In genomic region chr12:55805035-55805434, GRCm38 (mm10) we compare ENCODE assay signal across 16 mouse cellular contexts. TPM values are rescaled to one million over a fixed set of nuclear protein-coding genes. Genes with fewer than 3 reads are reported as not detected.
A peak's percentile ranks its signal among the peaks of the same experiment; 100 is the strongest.
DNase-seq lines count a peak whose midpoint lies in the region; ATAC-seq and TF ChIP-seq lines count a peak whose summit lies in the region.
"Had no signal": no experiment of that assay in that cellular context is flagged by ENCODE, and none has a peak within 500 bp of the region (broad histone marks: within the 10 kb centered on the region; RNA-seq: fewer than 3 reads in every experiment).

No protein-coding gene starts in this region.

- H3K9me3 ChIP-seq in heart, embryonic 11.5 days (replicated peaks; ENCODE audit: control insufficient read depth, low read length) = no peaks in the 10 kb centered on the region
- no peaks in the 10 kb centered on the region for H3K9me3 ChIP-seq in heart, embryonic 10.5 days
- H3K9me3 ChIP-seq in intestine, postnatal 0 days (ENCODE audit: control insufficient read depth) = no peaks in the 10 kb centered on the region
- H3K9me3 ChIP-seq: embryonic facial prominence, embryonic 13.5 days; liver, embryonic 15.5 days; stomach, embryonic 15.5 days had no signal

- 0 out of 2 replicates have a peak overlapping the region, but pooled peaks have one; percentile 15 for H3K27ac ChIP-seq in heart, embryonic 11.5 days (ENCODE audit: low read depth, low read length)
- H3K27ac ChIP-seq in heart, embryonic 10.5 days = no peak overlapping the region
- peak overlapping the region; percentile 2 for H3K27ac ChIP-seq in layer of hippocampus, adult 2 months
- no peak overlapping the region for H3K27ac ChIP-seq in intestine, postnatal 0 days (ENCODE audit: low read depth, low read length)
- H3K27ac ChIP-seq: embryonic facial prominence, embryonic 13.5 days; liver, embryonic 15.5 days; stomach, embryonic 15.5 days had no signal

- H3K9ac ChIP-seq in heart, embryonic 11.5 days (ENCODE audit: low read depth, low read length) = 0 out of 2 replicates have a peak overlapping the region, but pooled peaks have one; percentile 43
- no peak overlapping the region for H3K9ac ChIP-seq in intestine, postnatal 0 days (ENCODE audit: low read depth, low read length)
- H3K9ac ChIP-seq: embryonic facial prominence, embryonic 13.5 days; liver, embryonic 15.5 days; stomach, embryonic 15.5 days had no signal

- ATAC-seq in heart, embryonic 11.5 days (replicated peaks; ENCODE audit: insufficient number of reproducible peaks, low FRiP score, low TSS enrichment) = no peak
- no peak for ATAC-seq in intestine, postnatal 0 days

- 51% methylated on average over 3 of the region's 3 CpGs for WGBS in heart, embryonic 11.5 days (ENCODE audit: insufficient replicate concordance)
- WGBS in heart, embryonic 10.5 days = 60% methylated on average over 3 of the region's 3 CpGs
- WGBS in intestine, postnatal 0 days = 48% methylated on average over 3 of the region's 3 CpGs

- H3K4me3 ChIP-seq in heart, embryonic 11.5 days (ENCODE audit: low read depth, low read length) = no peak overlapping the region
- H3K4me3 ChIP-seq in heart, embryonic 10.5 days = no peak overlapping the region
- H3K4me3 ChIP-seq in layer of hippocampus, adult 2 months = no peak overlapping the region
- H3K4me3 ChIP-seq in intestine, postnatal 0 days (ENCODE audit: low read depth, low read length) = no peak overlapping the region
- H3K4me3 ChIP-seq: embryonic facial prominence, embryonic 13.5 days; liver, embryonic 15.5 days; stomach, embryonic 15.5 days had no signal

- H3K36me3 ChIP-seq in heart, embryonic 11.5 days (ENCODE audit: control insufficient read depth, insufficient read depth, low read length) = no peaks in the 10 kb centered on the region
- H3K36me3 ChIP-seq in heart, embryonic 10.5 days = no peaks in the 10 kb centered on the region
- no peaks in the 10 kb centered on the region for H3K36me3 ChIP-seq in intestine, postnatal 0 days (ENCODE audit: control insufficient read depth, insufficient read depth)
- H3K36me3 ChIP-seq: embryonic facial prominence, embryonic 13.5 days; liver, embryonic 15.5 days; stomach, embryonic 15.5 days had no signal

- H3K27me3 ChIP-seq in heart, embryonic 11.5 days (ENCODE audit: control insufficient read depth, insufficient read depth, low read length) = no peaks in the 10 kb centered on the region
- H3K27me3 ChIP-seq in heart, embryonic 10.5 days (ENCODE audit: insufficient read depth, poor library complexity, severe bottlenecking) = no peaks in the 10 kb centered on the region
- H3K27me3 ChIP-seq in intestine, postnatal 0 days (replicated peaks; ENCODE audit: control insufficient read depth, insufficient read depth, low read length) = no peaks in the 10 kb centered on the region
- H3K27me3 ChIP-seq: embryonic facial prominence, embryonic 13.5 days; liver, embryonic 15.5 days; stomach, embryonic 15.5 days had no signal

- no peak for DNase-seq in heart, embryonic 10.5 days (ENCODE audit: low spot score)
- no peak for DNase-seq in layer of hippocampus, adult 2 months (ENCODE audit: low spot score in 2 of 2)
- no peak for DNase-seq in layer of hippocampus, adult 11-12 months (ENCODE audit: low spot score)
- peak; percentile 40 for DNase-seq in NIH3T3 (ENCODE audit: low read depth)
- peak; percentile 77 for DNase-seq in brain, embryonic 14.5 days (ENCODE audit: low read depth)
- DNase-seq: adrenal gland, adult 8-10 months; cerebellum, postnatal 25 days; kidney, adult 9 months; layer of hippocampus, adult 9-11 months; thymus, postnatal 4 days had no signal

- no peak for TF ChIP-seq POLR2A in brain, embryonic 14.5 days (IDR thresholded peaks at IDR 0.05; ENCODE audit: borderline replicate concordance, extremely low read depth, insufficient read depth, insufficient read length, poor library complexity, severe bottlenecking)

- no peak overlapping the region for H3K4me2 ChIP-seq in heart, embryonic 11.5 days
- no peak overlapping the region for H3K4me2 ChIP-seq in intestine, postnatal 0 days (replicated peaks; ENCODE audit: low read depth)
- H3K4me2 ChIP-seq: embryonic facial prominence, embryonic 13.5 days; liver, embryonic 15.5 days; midbrain, embryonic 11.5 days; stomach, embryonic 15.5 days had no signal

- no peak for TF ChIP-seq CTCF in layer of hippocampus, adult 2 months (conservative IDR thresholded peaks at IDR 0.05)
- no peak for TF ChIP-seq CTCF in brain, embryonic 14.5 days (IDR thresholded peaks at IDR 0.05; ENCODE audit: borderline replicate concordance, extremely low read depth, insufficient read depth, insufficient read length)
- no peak for TF ChIP-seq CTCF in intestine, postnatal 0 days (IDR thresholded peaks at IDR 0.05; ENCODE audit: low read depth)

- H3K4me1 ChIP-seq in heart, embryonic 11.5 days (ENCODE audit: control insufficient read depth, insufficient read depth, low read length) = no peaks in the 10 kb centered on the region
- H3K4me1 ChIP-seq in heart, embryonic 10.5 days = no peaks in the 10 kb centered on the region; the same call in 1 of the 2 replicates
- H3K4me1 ChIP-seq in intestine, postnatal 0 days (replicated peaks; ENCODE audit: control insufficient read depth, insufficient read depth, low read length) = no peaks in the 10 kb centered on the region
- H3K4me1 ChIP-seq: stomach, embryonic 15.5 days had no signal

RNA-seq across cellular contexts. Expression of gene Ralgapa1, which starts 15.9 kb away (rescaled TPM):
- polyA plus RNA-seq in heart, embryonic 11.5 days (2014; fragmentation: Nextera tagmentation; extraction: Ambion mirVana) = 14.6 and 18.8 TPM in 2 replicates
- polyA plus RNA-seq in heart, embryonic 10.5 days (2016; fragmentation: Nextera tagmentation; extraction: Ambion mirVana) = 13.2 and 13.9 TPM in 2 replicates
- 100 to 1,000 TPM; 127 to 135 TPM for total RNA-seq in layer of hippocampus, adult 2 months (2021)
- polyA plus RNA-seq in brain, embryonic 14.5 days (2012; rRNA removed) = 72.0 and 84.2 TPM in 2 replicates
- 7.7 and 7.8 TPM in 2 replicates for polyA plus RNA-seq in intestine, postnatal 0 days (2015; fragmentation: Nextera tagmentation; extraction: Ambion mirVana)

RNA-seq across cellular contexts. Expression of gene Brms1l, which starts 31.1 kb away (rescaled TPM):
- polyA plus RNA-seq in heart, embryonic 11.5 days (2014; fragmentation: Nextera tagmentation; extraction: Ambion mirVana) = 26.0 and 28.7 TPM in 2 replicates
- polyA plus RNA-seq in heart, embryonic 10.5 days (2016; fragmentation: Nextera tagmentation; extraction: Ambion mirVana) = 35.2 and 38.7 TPM in 2 replicates
- 10 to 100 TPM; 65.2 to 72.3 TPM for total RNA-seq in layer of hippocampus, adult 2 months (2021)
- 69.8 and 88.5 TPM in 2 replicates for polyA plus RNA-seq in brain, embryonic 14.5 days (2012; rRNA removed)
- polyA plus RNA-seq in intestine, postnatal 0 days (2015; fragmentation: Nextera tagmentation; extraction: Ambion mirVana) = 10.9 and 11.9 TPM in 2 replicates

Comparison
In these comparisons a context has a peak if more than half of its experiments do, and no peak if none do; other contexts are left out.
1. H3K27ac ChIP-seq: peak in heart, embryonic 11.5 days (single experiment) and layer of hippocampus, adult 2 months (single experiment); none in heart, embryonic 10.5 days (single experiment) and intestine, postnatal 0 days (single experiment).
2. DNase-seq: peak in NIH3T3 (single experiment) and brain, embryonic 14.5 days (single experiment); none in heart, embryonic 10.5 days (single experiment), layer of hippocampus, adult 2 months (0 of 2) and layer of hippocampus, adult 11-12 months (single experiment).